Mouse (Mus musculus): ENCODE results near the gene Taf12. TPM values are rescaled to one million over a fixed set of nuclear protein-coding genes. Genes with fewer than 3 reads are reported as not detected.

The Taf12 gene
- total RNA-seq (2023): 36.1 TPM

GRCm38 (mm10) chr4:132274156-132274862 is at the start of gene Taf12:
Gene Taf12 (plus strand): TSS chr4:132274375.

GRCm38 (mm10) chr4:132261514-132262357 is 12.4 kb upstream of the Taf12 start, which contains the start of gene Gmeb1:
Gene Gmeb1 (minus strand): TSS chr4:132261602.

GRCm38 (mm10) chr4:132302939-132303479 is 28.8 kb downstream of the Taf12 start, which contains the start of gene Rab42:
Gene Rab42 (minus strand): TSS chr4:132303385.

GRCm38 (mm10) chr4:132329115-132329834 is 55.1 kb downstream of the Taf12 start, which contains the start of gene Trnau1ap:
Gene Trnau1ap (minus strand): TSS chr4:132329538.

Other genes starting within 250 kb of the Taf12 start
- 0.64 TPM for gene Gm10300, start 199.7 kb upstream of the Taf12 start, total RNA-seq (2023)
- 128 TPM for gene Epb41, start 199.1 kb upstream of the Taf12 start, total RNA-seq (2023)
- gene Oprd1, start 129.9 kb upstream of the Taf12 start, total RNA-seq (2023): not detected
- gene Ythdf2, start 62.1 kb upstream of the Taf12 start, total RNA-seq (2023): 72.0 TPM
- 38.2 TPM for gene Gmeb1, start 12.8 kb upstream of the Taf12 start, total RNA-seq (2023)
- not detected for gene Rab42, start 29.0 kb downstream of the Taf12 start, total RNA-seq (2023)
- gene Trnau1ap, start 55.2 kb downstream of the Taf12 start, total RNA-seq (2023): 28.6 TPM
- gene Rcc1, start 79.2 kb downstream of the Taf12 start, total RNA-seq (2023): 18.3 TPM
- gene Phactr4, start 148.1 kb downstream of the Taf12 start, total RNA-seq (2023): 17.1 TPM
- 11.1 TPM for gene Med18, start 189.5 kb downstream of the Taf12 start, total RNA-seq (2023)
- gene Sesn2, start 236.1 kb downstream of the Taf12 start, total RNA-seq (2023): 7.5 TPM

Measured in CD8-positive naive resting alpha-beta T cell, adult 57 days (primary cell).